Mouse (Mus musculus) A20 (cell line): ENCODE data around the gene Cbx8.

Source experiments
- DNase-seq: peaks from one replicate; pipeline ENCODE4 v3.0.0-alpha.2; 2011; ENCODE audit warnings: low read depth, low spot score

Gene Cbx8

DNA sequence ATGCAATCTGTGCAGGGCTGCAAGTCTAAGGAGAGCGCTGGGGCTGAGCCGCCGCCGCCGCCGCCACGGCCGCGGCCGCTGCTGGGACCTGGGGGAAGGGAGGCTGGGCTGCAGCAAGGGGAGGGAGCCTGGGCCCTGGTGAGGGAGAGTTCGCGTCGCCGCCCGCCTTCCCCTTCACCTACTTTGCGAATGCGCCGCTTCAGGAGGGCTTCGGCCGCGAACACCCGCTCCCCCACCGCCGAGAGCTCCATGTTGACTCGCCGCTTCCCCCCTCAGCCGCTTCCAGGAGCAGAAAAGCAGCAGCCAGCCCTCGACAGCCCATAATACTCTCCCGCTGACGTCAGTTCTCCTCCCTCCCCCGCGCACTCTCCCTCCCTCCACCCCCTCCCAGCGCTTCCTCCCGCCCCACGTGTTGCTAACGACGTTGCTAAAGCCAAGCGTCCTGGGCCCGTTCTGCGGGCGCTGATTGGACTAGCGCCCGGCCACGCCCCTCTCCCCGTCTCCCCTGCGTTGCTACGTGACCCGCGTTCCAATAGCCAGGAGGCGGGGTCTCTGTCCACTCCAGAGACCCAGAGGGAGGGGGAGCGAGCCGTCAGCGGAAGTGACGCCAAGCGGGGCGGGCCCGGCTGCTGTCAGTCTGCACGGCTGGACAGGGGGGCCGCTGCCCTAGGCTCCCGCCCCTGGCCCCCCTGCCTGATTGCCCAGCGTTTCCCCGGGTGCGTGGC is at the start of gene Cbx8:
Gene Cbx8 (minus strand): TSS at position 370 of the 725 bp plus-strand sequence.
- DNase-seq = peak; percentile 100

DNA sequence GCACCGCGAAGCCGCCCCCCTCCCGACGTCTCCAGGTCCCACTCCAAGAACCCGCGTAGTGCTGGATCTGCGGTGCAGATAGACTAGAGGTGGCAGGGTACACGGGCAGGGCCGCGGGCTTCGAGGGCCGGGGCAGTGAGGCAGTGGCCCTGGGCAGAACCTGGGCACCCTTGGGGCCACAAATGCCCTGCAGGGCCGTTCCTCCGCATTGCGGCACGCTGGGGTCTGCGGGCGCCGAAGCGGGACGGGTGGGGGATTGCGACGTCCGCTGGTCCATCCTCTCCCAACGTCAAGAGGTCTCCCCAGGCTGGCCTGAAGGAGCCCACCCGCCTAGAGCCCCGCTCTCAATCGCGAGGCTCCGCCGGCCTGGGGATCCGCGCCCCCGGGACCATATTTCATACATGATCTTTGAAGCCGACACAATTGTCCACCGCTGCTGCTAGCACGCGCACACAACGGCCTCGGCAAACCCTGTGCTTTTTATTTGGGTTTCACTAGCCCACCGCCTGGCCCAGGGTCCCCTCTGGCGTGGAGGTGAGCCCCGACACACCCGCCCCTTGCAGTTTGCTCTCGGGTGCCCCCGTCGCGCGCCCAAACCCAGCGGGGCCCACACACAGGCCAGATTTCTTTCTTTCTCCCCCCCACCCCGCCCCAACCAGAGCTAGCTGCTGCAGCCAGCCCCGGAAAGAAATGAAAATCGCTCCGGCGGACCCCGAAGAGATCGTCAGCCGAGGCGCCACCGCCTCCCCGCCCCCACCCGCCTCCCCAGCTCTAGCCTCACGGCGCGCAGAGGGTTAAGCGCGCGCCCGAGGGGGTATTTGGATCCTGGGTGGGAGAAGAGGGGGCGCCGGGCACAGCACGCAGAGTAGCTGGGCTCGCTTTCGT is 49.5 kb upstream of the Cbx8 start:
- DNase-seq = no peak

DNA sequence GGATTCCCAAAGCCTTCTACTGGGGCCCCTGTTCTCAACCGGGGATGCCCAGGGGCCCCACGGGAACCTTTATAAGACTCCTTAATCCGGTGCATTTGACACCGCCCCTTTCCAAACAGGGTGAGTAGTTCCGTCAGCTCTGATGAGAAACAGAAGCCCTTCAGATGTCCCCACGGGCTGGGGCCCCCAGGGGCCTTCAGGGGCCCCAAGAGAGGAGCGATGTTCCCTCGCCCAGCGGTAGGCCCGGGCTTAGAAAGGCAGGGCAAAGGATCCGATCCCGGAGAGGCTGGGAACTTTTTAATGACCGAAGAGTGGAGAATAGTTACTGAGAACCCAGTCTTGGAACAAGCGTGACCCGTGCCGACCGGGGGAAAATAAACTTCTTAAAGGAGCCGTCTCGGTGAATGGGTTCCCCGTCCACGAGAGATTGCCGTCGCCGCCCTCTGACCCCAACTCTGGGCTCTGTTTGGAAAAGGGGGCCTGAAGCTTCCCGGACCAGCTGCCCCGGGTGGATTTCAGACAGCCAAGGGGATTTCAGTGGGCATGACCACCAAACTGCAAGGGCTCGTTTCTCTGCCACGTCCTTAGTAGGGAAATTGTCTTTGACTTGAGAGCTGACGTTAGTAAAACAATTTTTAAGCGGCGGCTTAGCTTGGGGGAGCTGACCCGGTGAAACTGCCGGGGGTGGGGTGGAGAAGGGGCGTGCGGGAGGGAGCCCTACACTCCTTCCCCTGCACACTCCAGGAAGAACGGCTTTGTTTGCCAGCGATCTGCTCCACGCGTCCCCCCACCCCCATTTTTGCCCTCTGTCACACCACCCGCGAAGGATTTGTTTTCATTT is 48.7 kb upstream of the Cbx8 start:
- DNase-seq = peak; percentile 75

DNA sequence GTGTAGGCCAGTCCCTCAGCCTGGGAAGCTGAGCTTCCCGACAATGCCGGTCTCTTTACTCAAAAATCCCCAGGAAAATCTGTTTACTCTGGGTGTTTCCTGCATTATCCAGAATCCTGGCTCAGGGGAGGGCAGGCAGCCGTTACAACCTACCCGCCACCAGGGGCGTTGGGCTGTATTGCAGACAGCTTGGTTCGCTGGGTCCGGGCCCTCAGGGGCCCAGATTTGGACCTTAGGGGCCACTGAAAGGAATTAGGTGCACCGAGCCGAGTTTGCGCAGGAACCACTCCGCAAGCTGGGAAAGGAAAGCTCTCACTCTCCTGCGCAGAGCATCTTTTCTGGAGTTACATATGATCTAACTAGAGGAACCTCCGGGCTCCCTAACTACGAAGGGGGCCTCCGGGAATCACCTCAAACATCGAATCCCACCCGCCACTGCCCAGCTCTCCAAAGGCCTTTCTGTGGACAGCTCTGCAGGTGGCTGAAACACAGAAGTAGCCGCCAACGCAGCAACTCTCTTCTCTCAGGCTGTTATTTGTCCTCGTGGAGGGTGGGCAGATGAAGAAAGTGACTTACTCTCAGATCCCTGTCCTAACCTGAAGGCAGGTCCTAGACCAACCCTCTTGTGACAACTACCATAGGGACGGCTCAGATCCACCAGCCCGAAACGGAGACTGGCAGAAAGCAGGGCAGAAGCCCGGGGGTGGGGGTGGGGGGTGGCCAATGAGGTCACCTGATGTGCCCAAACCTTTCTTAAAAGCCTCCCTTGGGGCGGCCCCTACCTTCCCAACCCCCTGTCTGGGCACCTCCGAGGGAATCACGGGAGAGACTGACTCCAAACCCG is 47.8 kb upstream of the Cbx8 start:
- peak; percentile 67 for DNase-seq

DNA sequence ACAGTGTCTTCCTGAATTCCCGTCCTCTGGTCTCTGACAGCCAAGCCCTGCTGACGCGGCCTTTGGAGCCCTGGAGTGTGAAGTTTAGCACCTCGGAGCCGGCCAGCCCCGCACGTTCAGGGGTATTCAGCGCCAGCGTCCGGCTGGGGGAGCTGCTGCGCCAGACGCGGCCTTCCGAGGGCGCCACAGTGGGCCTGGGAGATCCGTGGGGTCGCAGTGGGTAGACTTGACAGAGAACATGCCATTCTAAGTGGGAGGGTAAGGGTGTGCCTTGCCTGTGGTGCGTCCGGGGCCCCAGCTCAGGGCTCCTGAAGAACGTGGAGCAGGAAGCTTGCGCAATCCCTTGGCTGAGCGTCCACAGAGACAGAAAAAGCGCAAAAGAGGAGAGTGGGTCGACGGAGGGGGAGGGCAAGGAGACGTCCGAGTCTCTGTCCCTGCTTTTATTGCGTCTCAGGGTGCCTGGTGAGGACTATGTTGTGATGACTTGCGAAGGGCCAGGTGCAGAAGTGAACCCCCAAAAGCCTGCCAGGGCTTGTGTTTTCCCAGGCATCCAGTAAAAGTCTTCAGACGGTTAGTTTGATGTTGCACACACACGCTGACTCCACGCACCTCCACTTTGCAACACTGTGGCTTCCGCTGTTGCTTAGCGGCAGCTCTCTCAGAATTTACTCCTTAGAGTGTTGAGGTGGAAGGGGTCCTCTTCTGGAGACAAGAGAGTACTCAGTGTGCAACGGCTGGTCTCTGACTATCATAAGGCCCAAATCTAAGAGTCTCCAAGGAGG is 46.7 kb upstream of the Cbx8 start:
- no peak for DNase-seq

DNA sequence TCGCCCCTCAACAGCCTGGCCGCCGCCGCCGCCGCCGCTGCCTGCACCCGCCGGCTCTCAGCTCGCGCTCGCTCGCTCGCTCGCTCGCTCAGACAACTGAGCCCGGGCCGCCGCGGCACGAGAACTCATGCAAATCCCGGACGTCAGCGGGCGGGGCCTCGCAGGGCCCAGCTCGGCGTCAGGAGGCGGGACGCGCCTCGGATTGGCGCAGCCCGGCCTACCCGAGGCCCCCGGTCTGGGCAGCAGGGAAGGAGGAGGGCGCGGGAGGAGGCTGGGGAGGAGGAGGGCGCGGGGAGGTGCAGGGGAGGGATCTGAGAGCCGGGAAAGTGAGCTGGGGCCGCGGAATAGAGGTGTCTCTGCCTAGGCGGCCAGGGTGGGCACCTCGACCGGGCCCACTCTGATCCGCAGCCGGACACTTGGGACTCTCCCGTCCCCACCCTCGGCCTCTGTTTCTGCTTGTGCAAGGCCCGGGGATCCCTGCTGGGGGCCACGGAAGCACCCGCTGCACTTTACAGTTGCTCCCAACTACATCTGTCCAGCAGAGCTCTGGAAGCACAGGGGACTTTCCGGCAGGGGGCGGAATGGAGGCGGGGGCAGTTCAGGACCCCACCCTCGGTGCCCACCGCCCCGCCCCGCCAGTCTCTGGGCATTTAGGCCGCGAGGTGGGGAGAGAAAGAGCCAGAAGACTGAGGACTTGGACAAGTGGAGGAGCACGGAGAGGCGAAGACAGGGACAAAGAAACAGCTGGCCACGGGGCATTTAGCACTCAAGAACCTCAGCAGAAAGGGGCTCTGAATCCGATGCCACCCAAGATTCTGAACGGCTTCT is 45.6 kb upstream of the Cbx8 start, which contains the start of gene Cbx4:
Gene Cbx4 (minus strand): TSS at position 78 of the 828 bp plus-strand sequence.
- peak; percentile 97 for DNase-seq

DNA sequence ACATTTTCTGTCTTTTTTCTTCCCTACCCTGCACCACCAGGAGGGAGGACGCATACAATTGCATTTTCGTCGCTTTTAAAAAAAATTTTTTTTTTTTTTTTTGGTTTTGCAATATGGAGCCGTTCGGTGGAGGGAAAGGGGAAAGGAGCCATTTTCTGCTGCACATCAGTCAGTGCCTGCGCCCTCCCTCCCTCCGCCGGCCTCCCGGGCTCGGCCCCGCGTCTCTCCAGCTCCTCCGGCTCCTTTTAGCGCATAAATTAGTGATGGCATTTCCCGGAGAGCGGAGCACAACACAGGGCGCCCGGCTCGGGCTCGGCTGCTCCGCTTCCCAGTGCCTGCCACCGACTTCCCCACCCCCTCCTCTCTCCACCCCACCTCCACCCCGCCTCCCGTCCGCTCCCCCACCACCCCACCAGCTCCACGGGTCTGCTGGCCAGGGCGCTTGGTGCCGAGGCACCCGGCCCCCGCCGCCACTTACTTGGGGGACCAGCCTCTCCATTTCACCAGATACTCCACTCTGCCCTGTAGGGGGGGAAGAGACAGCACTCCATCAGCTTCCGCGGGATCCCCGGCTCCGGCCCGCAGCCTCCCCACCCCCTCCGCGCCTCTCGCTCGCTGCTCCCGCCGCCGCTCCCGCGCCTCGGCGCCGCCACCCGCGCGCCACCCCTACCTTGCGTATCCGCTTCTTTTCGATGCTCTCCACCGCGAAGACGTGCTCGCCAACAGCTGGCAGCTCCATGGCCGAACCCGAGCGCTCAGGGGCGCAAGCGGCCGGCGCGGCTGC is 44.7 kb upstream of the Cbx8 start:
- peak; percentile 81 for DNase-seq

DNA sequence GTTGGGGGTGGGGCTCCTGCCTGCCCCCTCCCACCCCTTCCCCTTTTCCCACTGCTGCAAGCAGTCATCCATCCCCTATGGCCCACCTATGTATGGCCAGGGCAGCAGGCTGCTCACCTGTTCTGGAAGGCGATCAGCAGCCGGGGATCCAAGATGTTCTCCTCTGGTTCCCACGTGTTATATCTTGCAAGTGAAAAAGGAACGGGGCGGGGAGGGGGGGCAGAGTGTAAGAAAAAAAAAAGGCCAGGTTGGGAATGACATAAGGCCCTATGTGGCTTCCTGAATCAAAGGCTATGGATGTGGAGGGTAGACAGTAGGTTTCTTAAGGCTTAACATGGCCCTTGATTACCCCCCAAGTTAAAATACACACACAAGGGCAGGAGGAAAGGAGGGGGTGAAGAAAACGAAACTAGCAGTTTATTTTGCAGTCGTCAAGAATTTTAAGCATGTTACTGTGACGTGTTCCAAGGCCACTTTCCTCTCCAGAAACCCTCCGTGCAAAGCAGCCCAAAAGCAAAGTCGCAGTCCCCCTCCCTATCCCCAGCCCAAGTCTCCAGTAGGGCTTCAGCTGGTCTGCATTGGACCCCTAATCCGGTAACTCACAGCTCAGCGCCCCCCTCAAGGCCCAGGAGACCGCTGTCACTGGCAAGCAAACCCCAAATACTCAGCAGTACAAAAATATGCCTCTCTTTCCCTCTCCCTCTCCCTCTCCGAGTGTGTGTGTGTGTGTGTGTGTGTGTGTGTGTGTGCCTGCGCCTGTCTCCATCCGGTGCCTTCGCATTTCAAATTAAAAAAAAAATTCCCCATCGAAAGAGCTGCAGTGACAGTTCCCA is 43.9 kb upstream of the Cbx8 start:
- peak; percentile 66 for DNase-seq

DNA sequence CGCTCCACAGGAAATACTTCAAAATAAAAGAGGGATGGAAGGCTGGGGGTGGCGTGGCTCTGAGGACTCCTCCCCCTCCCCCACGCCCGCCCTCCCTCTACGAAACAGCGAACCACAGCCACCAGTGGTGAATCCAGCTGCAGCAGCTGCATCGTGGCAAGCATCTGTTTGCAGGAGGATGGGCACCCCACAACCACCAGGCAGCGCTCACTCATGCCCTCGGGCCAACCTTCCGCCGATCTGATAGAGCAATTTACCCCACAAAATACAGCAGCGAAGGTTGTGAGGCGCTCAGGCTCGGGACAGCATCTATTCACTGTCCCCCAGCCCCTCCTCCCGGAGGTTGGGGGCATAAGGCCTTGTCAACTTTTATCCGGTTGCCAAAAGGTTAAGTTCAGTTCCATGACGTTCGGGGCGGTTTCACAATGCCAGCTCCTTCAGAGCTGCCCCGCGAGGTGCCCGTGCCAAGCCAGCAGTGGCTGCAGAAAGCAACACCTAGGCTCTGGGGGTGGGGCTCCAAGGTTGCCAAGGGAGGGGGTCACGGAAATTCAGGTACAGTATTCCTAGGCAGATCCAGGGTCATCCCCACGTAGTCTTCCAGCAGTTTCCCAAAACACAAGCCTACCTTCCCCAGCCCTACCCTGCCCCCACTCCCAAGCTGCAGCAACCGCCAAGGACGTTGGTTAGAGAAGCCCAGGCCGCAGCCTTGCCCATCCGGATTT is 43.1 kb upstream of the Cbx8 start:
- peak; percentile 82 for DNase-seq

DNA sequence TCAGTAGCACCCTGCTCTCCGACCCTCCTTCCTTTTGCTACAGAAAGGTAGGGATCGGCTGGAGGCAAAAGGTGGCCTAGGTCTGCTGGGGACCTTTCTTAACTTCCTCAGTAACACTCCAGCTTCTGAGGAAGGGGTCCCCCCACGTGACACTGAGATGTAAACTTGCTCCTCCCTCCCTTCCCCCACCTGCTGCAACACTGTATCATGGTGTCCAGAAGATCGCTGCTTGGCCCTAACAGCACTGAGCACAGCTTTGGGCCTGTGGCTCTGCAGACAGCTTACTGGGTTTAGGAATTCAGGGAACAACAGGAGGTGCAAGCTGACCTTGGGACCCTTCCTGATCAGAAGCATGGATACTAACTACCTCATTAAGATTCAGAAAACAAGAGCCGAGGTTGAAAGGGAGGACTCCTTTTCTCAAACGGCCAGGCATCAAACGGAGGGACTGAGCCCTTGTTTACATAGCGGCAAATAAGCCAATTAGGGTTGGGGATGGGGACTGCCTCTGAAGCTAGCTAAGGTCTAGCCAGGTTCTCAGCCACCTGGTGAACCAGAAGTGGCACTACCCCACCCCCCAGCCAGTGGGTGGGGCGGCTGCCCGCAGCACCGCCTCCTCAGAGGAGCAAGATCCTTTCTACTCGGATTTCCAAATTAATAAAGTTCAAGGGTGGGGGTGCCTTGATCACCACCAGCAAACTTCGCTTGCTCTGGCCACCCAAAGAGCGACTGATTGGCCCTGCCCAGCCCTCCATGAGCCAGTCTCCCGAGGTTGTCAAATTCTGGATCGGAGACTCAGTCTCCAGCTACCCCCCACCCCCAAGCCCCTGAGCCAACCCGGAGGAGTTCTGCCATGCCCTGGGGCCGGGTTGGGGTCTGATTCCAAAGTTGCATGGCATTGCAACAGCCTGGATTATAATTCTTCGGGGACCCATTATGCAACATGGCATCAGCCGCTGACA is 42.1 kb upstream of the Cbx8 start:
- peak; percentile 76 for DNase-seq

DNA sequence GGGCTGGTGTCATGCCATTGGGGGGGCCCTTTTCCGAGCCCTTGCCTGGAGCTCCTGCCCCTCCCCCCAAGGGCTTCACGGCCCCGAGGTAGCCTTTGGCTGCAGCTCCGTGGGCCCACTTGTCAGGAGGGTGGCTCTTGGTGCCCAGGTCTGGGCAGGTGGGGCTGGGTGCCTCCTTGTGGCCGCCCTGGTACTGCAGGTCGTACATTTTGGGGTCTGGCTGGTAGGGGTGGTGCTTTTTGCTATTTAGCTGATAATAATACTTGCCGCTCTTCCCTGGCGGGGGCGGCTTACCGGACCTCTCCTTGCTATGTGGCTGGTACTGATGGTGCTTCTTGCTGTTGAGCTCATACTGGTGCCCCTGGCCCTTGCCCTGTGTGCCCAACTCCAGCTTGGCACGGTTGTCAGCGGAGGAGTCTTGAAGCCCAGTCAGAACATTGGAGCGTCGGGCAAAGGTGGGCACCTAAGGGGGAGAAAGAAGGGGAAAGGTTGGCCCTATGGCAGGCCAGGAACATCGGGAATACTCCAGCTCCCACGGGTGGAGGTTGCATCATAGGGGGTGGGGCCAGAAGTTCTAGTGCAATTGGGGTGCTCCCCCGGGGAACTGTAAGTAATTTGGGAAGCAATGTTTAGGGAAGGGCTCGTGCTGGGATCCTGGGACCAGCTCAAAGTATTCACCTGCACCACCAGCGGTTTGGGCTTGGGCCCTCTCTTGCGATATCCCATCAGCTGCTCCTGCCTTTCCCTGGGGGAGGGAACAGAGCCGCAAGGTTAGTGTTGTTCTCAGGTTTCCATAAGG is 41.3 kb upstream of the Cbx8 start:
- peak; percentile 54 for DNase-seq

DNA sequence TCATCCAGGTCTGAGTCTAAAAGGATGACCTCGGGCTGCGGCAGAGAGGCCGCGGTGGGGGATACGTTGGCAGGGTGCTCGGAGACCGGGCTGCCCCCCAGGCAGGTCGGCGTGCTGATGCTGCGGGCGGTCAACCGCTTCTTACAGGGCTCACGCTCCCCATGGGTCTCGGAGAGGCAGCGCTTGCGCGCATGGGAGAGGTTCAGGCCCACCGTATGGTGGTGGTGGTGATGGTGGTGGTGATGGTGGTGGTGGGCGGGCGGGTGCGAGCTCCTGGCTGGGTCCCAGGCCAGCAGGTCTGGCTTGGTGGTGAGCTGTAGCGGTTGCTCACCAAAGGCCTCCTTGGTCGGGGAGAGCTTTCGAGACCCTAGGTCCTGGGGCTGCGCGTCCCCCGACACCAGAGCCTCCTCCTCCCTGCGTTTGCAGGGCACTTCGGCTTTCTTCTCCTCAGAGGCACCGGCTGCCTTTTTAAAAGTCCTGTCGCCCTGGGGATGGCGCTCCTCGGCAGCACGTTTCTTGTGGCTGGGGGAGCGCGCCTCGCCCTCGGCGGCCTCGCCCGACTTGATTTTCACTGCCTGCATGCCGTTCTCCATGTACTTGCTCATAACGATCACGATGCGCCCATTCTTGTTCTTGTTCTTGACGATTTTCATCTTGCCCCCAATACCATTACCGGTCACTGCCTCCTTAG is 40.5 kb upstream of the Cbx8 start:
- DNase-seq = no peak

DNA sequence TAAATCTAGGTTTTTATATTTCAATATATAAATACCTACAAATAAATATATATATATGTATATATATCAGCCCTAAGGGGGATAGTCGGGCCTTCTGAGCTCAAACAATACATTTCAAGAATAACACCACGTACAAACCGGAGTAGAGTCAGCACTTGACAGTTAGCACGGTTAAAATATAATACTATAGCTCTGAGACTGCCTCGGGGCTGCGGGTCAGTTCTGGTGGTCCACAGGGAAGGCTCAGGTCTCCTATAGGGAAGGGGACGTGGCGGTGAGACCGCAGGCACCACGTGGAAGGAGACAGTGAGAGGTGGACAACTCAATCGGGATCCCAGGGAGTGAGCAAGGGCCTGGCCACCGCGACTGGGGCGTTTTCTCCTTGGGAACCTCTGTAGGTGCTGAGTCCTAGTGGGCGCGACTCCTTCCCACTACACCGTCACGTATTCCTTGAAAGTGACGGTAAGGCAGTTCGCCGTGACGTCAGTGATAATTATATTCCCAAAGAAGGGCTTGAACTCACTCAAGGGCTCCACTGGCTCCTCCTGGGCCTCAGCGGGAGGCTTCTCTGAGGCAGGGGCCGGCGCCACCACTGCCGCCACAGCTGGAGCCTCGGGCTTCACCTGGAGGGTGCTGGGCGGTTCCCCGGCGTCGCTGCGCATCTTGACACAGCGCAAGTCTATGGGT is 39.8 kb upstream of the Cbx8 start:
- DNase-seq = no peak

DNA sequence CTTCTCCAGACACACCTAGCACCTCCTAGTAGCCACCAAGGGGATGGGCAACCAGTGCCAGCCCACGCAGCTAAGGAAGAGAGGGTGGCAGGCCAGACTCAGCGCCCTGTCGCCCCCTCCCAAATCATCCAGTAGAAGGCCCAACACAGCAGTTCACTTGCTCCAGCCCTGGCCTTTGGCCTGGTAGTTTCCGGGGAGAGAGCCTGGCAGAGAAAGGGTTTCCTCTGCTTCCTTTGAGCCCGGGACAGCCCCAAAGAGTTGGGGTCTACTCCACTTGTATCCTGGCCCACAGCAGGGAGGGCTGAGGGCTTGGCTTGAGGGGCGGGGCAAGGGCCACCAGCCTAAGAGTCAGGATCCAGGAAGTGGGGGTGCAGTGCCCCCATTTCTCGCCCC is 38.7 kb upstream of the Cbx8 start:
- DNase-seq = no peak
